Mouse (Mus musculus) sigmoid colon, adult 10 weeks (tissue): ENCODE results near the gene Tor1aip1. TPM values are rescaled to one million over a fixed set of nuclear protein-coding genes. Genes with fewer than 3 reads are reported as not detected.

ENCODE experiments used
- polyA plus RNA-seq: library from polyadenylated mRNA; stranded (reverse); fragments of 350-450 nt; fragmentation: Illumina TruSeq; extraction: RNeasy Lipid Tissue Mini Kit (QIAGEN cat#74804); gene quantifications from one replicate; pipeline ENCODE4 v1.2.3, GENCODE M21; 2014; ENCODE audit warnings: low read depth, low replicate concordance

Tor1aip1 gene
- 68.4 TPM for polyA plus RNA-seq

GRCm38 (mm10) chr1:156035930-156036737 lies at the start of gene Tor1aip1:
Gene Tor1aip1 (minus strand): TSS chr1:156036480.

GRCm38 (mm10) chr1:156035269-156035929 lies 881 bp downstream of the Tor1aip1 start, which contains the start of gene Tor1aip2:
Gene Tor1aip2 (plus strand): TSS chr1:156035403.

GRCm38 (mm10) chr1:155973068-155973718 lies 63.1 kb downstream of the Tor1aip1 start, which contains the start of gene Cep350:
Gene Cep350 (minus strand): TSS chr1:155973255.

Other genes starting within 250 kb of the Tor1aip1 start
- 5.5 TPM for gene Qsox1, start 223.6 kb downstream of the Tor1aip1 start, polyA plus RNA-seq
- gene Cep350, start 63.2 kb downstream of the Tor1aip1 start, polyA plus RNA-seq: 43.3 TPM
- gene Tor1aip2, start 1.1 kb downstream of the Tor1aip1 start, polyA plus RNA-seq: 342 TPM
- 0.95 TPM for gene Fam163a, start 168.5 kb upstream of the Tor1aip1 start, polyA plus RNA-seq